Mouse (Mus musculus): ENCODE data around the gene Rbm46.

DNA sequence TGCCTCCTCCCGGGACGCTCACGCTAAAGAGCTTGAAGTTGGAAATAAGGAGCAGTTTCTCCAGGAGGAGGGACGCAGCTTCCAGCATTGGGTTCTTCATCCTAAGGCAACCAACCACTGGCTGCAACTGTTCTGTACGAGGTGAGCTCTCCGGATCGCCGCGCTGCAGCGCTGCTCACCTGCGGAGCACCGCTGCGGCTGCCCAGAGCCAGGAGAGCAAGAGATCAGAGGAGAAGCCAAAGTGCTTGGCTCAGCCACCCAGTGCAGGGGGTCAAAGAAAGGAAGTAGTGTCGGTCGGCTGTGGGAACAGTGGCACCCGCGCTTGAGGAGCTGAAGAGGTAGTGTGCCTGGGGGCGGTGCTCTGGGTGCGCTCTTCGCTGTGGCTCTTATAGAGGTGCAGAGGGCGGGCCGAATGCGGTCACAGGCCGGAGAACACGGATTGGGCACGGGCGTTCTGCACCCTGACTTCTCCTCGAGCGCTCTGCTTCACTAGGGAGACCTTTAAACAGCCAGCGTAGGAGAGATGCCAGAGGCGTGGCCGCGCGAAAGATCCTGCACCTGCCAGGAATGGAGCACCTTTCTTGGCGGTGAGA, 27.4 kb upstream of the Rbm46 start, which contains the start of gene Lrat:
- TF ChIP-seq CTCF (IDR thresholded peaks at IDR 0.05; ENCODE audit: extremely low read depth, insufficient read depth, insufficient read length, insufficient replicate concordance) = no peak
- no peak for TF ChIP-seq POLR2A (IDR thresholded peaks at IDR 0.05; ENCODE audit: low read depth, low read length)
